Mouse (Mus musculus): ENCODE measurements around the gene Nptx1.

Nptx1 gene

DNA sequence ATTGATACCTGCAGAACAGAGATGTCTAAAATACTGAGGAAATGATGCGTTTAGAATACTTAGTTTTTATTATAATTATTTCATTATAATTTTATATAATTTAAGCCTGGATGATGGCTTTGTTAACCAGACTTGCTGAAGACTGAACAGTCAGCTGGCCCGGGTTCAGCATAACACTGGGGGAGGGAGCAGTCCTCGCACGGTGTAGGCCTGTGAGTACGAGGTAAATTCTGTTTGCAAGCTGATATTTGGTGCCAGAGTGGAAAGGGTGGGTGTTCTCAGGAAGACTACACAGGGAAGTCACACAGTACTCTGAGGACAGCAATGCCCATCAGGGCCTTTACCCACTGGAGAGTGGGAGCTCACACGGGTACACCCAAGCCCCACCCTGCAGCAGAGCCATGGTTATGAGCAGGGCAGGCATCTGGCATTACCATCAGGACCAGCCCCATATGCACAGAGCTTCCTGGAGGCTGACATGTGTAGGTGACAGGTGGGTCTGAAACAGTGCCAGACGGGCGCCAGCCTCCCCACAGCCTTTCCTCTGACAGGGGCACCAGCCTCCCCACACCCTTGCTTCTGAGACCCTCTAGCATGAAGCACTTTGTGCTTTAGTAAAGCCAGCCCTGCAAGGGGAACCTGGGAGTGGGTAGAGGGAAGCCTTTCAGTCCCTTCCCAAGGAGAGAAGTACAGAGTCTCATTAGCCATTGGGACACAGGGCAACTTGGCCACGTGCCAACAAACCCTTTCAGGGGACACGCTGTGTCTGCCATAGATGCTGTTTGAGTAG is 3.2 kb upstream of the Nptx1 start:
- no peak for DNase-seq (ENCODE audit: low read depth, low spot score)

DNA sequence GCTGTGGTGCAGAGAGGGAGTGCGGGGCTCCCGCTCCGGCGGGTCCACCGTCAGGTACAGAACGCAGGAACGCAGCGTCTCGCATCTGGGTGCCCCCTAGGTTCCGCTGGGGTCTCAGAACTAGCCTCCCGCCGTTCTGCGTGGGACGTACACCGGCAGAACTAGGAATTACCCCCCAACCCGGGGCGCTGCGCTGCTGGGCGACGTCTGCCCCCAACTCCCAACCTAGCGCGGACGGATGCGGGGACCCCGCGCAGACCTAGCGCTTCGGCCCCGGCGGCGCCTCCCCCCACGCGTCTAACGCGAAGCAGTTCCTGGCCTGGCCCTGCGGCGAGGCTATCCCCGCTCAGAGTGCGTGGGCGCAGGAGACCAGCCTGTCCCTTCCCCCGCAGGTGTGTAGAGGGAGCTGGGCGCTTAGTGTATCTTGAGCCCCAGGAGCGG is 1.8 kb upstream of the Nptx1 start:
- DNase-seq (ENCODE audit: low read depth, low spot score): no peak

DNA sequence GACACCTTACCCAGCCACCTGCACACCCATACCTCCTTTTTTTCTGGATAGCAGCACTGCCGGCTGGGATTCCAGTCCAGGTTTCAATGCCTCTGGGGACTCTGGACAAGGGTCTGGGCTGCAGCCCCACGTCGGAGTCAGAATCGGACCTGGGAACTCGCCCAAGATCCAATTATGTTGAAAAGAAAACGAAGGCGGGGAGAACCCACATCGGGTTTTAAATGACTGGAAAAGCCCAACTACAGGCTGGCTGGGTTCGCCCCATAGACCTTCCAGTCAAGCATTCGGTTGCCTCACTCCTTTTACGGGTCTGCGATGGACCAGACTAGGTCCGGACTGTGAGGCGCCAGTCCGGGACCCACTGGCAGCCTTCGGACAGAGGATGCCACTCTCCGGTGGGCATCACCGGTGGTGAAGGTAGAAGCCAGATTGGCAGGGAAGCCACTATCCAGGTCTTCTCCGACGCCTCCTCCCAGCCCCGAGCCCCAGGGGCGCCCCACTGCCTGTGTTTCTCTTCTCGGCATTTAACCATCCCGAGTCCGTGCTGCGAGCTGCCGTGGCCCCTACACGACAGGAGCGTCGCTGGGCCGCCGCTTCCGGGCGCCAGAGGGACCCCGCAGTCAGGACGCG is 1.3 kb upstream of the Nptx1 start:
- DNase-seq (ENCODE audit: low read depth, low spot score): no peak

DNA sequence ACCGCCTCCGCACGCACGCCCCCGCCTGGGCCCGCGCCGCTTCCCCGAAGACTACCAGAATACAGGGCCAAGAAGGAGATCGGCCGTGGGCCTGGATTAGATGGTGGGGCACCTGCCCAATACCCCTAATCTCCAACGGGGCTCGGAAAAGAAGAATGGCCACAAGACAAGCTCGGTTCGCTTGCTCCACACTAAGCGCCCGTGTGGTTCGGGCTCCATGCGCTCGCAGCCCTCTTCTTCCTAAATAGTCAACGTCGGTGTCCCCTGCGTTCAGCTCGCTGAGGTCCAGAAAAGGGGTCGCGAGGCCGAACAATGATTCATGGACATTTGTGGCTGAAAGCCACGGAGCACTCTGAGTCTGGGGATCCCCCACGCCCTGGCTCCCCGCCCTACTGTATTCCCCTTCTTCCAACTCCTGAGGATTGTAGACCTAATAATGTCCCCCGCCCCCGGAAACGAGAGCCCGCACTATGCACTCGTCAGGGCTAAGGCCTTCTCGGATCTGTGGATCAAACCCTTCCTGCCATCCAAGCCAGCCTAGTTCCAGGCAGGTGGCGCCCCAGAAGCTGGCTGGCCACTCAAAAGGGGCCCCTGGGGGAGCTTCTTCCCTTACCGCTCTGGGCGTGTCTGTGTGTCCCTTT is 518 bp upstream of the Nptx1 start:
- peak; percentile 35 for DNase-seq (ENCODE audit: low read depth, low spot score)

DNA sequence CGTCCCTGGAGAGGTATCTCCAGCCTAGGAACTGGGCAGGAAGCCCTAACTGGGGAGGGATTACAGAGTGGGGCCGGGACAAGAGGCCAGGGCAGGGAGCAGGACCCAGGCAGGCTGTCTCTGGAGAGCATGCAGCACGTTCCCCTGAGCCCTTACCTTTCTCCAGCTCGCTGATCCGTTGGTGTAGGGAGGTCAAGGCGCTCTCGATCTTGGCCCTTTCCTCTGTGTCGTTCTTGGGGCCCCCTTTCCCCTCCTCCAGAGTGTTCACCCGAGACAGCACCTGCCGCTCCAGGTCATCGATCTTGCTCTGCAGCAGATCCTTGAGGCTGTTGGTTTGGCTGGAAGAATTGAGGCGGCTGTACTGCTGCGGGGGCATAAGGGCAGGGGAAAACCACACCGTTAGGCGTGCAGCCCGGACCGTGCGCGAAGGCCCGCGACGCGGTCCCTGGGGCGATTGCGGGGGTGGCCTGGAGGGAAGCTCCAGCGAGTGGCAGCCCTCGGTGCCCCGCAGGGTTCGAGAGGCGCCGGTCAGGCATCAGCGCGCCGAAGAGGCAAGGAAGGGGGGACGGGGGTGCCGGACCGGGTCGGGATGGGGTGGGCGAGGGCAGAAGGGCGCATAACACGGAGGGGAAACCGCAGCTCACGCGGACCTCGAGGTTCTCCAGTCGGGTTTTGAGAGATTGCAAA is 914 bp downstream of the Nptx1 start:
- peak; percentile 33 for DNase-seq (ENCODE audit: low read depth, low spot score)

DNA sequence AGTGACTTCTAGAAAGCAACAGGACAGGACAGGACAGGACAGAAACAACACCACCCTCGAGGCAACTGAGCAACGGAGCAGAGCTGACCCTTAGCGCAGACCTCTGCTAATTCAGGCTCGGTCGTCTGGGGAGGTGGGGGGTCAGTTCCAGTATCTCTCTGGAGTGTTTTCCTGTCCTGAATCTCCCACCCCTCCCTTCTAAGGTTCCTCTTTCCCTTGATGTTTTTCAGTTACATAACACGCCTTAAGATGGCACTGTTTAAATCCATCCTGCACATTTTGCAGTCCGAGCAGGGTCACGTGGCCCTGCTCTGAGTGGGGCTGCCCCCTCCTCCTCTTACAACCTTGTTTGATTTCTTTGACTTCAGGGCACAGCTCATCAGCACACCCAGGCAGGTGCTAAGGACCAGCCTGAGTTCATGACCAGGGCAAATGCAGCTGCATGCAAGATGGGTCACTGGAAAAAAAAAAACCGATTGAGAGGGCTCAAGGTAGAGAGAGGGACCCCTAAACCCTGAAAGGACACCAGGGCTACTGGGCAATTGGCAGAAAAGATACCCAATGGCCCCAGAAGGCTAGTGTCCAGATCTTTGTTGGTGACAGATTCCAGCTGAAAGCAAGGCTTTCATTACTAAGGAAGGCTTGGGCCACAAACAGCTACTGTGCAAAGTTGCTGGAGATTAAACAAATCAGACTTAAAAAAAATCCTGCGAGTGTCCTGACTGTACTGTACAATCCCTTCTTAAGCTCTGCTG is 1.6 kb downstream of the Nptx1 start:
- peak; percentile 53 for DNase-seq (ENCODE audit: low read depth, low spot score)

DNA sequence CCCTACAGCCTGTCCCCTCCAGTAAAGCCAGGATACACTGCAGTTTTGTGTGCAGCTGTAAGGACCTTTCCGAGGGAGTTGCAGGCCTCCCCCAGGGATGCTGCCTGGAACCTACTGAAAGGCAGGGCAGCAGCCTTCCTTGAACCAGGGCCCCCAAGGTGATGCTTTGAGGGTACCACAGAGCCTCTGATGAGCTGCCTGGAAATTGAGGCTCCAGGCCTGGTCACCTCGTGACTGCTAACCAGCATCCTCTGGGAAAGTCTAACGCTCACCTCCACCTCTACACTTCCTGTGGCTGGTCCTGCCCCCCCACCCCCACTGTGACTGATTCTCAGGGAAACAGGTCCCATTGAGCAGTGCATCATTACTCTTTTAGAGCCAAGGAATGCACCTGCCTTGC is 2.3 kb downstream of the Nptx1 start:
- no peak for DNase-seq (ENCODE audit: low read depth, low spot score)

DNA sequence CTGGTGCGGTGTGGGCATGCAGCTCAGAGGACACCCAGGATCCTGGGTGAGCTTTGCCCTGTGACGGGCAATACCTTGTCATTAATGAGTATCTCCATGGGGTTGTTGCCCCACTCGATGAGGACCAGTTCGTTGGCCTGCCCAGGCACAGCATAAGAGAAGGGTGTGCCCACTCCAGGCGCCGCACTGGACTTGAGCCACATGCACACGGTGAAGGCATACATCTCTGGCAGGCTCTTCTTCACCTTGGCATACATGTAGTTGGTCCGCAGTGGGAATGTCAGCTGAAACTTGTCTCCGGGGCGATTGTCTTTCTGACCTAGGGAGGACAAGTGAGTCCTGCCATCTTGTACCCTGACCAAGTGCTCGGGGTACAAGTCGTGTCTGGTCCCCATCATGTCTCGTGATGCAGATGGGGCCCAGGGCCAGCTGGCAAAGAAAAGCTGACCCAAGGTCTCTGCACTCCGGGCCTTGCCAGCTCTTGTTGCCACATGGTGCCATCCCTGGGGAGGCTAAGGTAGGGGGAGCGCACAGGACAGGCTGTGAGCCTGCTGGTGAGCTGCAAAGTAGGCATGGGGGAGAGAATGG is 2.9 kb downstream of the Nptx1 start:
- DNase-seq (ENCODE audit: low read depth, low spot score): no peak

DNA sequence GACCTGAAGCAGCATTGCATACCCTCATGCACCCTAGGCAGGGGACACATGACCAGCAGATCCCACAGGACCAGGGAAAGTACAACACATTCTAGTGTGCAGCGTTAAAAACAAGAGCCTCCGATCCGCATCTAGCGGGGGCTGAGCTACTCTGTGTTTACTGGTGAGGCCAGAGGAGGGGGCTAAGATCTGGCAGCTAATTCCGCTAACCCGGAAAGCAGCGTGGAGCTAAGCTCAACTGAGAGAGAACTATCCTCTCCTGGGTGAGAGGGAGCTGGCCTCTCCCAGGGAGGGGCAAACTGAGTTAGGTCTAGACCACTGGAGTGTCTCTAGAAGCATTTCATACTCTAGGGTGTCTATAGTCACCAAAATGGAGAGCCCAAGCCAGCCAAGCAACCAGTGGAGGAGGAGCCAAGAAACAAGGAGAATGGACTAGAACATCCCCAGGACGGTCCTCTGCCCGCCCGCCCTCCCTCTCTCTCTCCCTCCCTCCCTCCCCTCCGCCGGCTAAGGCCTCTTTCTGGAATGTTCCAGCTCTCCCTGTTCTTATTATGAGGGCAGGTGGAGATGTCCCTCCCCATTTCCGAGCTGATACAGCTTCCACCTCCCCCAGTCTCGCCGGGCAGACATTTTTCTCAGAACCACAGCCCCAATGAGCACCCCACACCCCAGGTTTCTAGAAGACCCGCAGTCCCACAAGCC is 3.6 kb downstream of the Nptx1 start:
- no peak for DNase-seq (ENCODE audit: low read depth, low spot score)

DNA sequence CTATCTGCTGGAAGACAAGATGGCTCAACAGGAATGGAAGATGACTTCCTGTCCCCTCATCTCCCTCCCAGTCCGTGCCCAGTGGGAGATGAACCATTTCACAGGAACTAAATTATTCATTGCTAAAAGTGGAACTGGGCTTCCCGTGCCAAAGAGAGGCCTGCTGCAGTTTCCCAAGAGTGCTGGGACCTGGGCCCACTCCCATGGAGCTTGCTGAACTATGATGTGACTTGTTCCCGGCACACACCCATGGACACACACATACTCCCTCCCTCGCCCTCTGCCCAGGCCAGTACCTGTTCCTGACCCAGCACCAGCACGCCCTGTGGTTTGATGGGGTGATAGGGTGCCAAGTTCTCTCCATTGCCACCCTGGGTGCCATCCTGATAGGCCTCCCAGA is 4.7 kb downstream of the Nptx1 start:
- DNase-seq (ENCODE audit: low read depth, low spot score): no peak

DNA sequence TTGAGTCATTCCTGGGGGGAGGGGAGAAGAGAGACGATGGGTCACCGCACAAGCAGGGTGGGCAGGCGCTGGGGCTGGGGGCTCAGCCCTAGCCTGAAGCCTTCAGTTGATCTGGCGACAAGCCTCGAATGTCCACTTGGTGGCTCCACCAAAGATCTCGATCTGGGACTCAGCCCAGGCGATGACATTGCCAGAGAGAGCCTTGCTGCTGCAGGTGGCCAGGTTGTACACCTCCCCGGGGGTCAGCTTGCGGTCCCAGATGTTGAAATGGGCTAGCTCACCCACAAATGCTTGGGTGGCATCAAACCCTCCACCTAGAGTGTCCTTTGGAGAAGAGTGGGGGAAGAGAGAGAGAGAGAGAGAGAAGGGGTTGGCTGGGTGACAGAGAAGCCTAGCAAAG is 5.2 kb downstream of the Nptx1 start:
- no peak for DNase-seq (ENCODE audit: low read depth, low spot score)

DNA sequence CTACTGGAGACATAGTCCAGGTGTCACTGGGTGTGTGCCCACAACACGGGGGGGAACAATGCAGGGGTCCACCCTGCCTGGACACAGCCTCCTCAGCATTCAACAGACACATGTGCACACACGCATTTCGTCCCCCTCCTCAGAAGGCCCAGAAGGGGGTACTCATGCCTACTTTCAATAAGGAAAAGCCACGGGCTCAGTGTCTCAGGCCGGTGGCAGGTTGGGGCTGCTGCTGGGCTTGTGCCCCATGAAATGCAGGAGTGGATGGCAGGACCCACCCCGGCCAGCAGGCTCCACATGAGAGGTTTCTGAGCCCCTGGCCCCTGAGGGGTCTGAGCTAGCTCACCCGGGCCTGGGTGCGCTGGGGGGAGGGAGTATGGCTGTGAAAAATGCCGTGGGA is 6.5 kb downstream of the Nptx1 start:
- DNase-seq (ENCODE audit: low read depth, low spot score): no peak

DNA sequence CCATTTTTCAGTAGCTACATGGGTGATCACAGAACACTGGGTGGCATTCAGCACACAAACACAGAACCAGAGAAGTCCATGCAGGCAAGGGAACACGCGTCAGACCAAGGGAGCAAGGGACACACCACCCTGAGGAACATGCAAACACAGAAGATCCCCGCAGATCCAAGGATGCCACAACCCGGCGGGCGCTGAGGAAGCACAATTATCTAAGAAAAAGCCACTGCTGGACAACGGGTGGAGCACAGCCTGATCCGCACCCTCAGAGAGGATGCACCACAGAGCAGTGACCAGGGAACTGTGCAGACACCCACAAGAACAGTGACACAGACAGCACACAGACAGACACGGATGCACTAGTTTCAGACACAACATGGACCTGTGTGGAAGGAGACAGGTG is 7.0 kb downstream of the Nptx1 start:
- DNase-seq (ENCODE audit: low read depth, low spot score): no peak

DNA sequence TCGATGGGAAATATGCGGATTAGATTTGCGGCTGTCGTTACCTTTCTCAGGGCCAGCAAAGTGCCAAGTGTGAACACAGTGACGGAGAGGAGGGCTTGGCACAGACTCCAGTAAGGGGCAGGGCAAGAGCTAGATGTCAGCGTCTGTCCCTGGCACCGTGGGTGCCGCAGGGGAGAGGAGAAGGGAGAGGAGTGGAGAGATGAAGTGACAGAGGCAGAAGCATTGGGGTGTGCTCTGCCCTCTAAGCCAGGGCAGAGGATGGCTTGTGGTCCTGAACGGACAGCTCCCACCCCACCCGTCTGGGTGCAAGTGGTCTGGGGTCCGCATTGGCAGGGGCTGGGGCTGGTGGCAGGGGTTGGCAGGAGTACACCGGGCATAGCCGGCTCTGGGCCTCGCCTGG is 7.6 kb downstream of the Nptx1 start:
- DNase-seq (ENCODE audit: low read depth, low spot score): no peak

DNA sequence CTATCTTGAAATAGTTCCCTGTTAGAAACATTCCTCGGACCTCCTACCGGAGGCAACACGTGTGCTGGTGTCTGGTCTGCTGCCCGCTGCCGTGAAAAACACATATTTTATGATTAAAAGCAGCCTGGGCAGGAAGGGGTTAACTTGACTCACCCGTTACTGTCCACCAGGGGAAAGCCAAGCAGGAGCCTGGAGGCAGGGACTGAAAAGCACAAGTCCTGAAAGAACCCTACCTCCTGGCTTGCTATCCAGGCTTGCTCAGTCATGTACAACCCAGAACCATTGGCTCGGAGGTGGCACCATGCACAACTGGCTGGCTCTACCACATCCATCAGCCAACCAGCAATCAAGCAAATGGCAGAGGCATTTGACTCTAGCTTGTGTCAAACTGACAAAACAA is 13.8 kb downstream of the Nptx1 start:
- DNase-seq (ENCODE audit: low read depth, low spot score): no peak

DNA sequence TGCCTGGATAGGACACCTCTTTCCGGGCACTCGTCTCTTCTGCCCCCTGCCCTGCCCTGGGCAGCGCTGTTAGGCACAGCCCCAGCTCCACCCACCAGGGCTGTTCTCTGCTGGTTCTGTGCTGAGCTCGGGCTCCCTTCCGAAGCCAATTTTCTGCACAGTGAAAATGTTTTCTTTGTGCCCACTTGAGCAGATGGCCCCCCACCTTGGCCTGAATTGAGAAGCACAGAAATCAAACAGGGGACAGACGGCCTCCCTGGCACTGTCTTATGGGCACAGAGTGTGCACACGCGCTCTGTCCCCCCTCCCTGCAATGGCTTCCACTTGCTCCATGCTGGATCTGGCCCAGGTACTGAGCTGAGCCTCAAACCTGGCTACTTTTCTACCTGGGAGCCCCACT is 15.1 kb downstream of the Nptx1 start:
- DNase-seq (ENCODE audit: low read depth, low spot score): no peak

DNA sequence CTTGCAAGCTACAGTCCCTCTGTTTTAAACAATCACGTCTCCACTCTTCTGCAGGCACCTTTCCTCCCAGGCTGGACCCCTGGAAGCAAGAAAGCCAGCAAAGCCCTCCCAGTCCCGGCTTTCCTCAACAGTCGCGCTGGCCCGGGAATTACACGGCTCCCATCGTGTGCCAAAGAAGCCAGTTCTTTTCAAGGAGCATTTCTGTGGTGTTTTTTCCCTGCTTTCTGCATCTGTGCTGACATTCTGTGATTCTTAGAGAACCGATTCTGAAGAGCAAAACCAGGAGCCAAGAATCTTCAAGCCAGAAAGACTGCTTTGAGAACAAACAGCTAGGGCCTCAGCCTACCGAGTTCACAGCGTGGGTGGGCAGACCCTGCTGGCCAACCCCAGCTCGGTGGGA is 18.6 kb downstream of the Nptx1 start:
- DNase-seq (ENCODE audit: low read depth, low spot score): no peak

DNA sequence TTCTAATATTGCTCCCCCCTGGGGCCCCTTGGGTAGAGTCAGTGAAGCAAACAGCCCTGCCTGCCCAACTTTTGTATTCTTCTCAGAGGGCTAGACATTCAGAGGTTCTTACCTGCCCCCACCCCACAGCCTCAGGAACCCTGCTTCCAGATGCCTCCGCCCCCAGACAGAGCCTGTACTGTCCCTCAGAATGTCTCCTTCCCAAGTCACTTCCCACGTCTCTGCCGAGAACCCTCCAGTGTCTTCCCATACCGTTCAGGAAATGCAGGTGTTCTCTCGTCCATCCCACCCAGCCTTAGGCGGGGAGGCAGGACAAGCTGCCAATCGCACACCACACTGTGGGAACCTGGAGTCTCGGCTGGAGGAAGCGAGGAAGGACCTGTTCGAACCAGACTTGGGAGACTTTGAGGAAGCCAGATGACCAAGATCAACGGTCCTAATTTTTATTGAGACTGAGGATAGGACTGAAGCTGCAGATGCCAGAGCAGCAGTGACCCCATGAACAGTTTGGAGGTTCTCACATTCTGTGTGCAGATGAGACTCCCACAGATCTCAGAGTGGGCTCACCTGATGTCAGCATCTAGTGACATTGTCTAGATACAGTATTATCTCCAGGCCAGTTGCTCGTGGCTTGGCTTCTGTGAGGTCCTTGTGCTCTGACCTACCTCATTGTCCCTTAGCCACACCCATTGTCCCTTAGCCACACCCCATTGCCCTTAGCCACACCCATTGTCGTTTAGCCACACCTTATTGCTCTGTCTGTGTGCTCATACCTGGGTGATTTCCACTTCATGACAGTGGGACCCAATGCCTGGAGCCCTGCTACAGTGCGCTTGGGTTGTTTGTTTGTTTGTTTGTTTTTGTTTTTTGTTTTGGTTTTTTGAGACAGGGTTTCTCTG is 21.2 kb downstream of the Nptx1 start:
- DNase-seq (ENCODE audit: low read depth, low spot score): peak; percentile 64

DNA sequence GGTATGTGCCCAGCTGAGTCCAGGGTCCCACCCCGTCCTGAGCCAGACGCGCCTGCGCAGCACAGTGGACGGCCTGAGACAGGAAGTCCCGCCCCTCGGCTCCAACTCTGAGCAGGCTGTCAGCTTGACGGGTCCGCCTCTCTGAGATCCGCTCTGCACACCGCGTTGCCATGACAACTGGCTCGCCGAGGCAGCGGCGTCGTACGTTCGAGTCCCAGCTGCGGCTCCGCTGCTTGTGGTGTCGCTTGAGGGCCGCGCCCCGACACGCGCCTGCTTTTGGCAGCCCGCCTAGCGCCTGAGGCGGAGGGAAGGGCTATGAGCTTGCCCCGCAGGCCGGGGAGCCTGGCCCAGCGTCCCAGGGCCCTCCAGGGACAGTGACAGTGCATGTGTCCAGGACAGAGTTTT is 23.0 kb downstream of the Nptx1 start:
- peak; percentile 98 for DNase-seq (ENCODE audit: low read depth, low spot score)

DNA sequence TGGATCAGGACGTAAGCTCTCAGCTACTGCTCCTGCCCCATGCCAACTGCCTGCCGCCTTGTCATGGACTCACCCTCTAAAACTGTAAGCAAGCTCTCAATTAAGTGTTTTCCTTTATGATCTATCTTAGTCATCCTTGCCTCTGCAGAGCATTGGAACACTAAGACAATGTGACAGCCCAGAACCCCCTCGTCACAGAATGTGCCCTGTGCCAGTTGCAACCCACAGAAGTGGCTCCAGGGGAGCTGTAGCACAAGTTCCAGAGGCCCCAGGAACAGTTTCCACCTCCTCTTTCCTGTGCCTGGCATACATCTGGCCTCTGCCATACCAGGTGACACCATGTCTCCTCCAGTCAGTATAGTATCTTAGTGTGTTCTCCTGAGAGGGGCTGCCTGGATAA is 24.2 kb downstream of the Nptx1 start:
- DNase-seq (ENCODE audit: low read depth, low spot score): no peak

Measured in ES-CJ7 (cell line).